Mouse (Mus musculus): ENCODE data around the gene Fgf4. TPM values are rescaled to one million over a fixed set of nuclear protein-coding genes. Genes with fewer than 3 reads are reported as not detected.
A peak's percentile ranks its signal among the peaks of the same experiment; 100 is the strongest.

Gene Fgf4
- polyA plus RNA-seq, 1 experiment, result not detected

GRCm38 (mm10) chr7:144914296-144914947, 67.3 kb downstream of the Fgf4 start:
- H3K4me1 ChIP-seq (ENCODE audit: control insufficient read depth, insufficient read depth, insufficient read length, low read length), result 0 out of 2 replicates have a peak, but pooled peaks cover 4% of the 10 kb centered on the region
- peak overlapping the region; percentile 88 for H3K4me3 ChIP-seq (ENCODE audit: insufficient read depth, low read depth, low read length)
- H3K27ac ChIP-seq (replicated peaks; ENCODE audit: low read depth, low read length), result peak overlapping the region; percentile 94

Other genes starting within 250 kb of the Fgf4 start
- 18.2 and 21.0 TPM in 2 replicates for gene Ano1, start 95.4 kb upstream of the Fgf4 start, polyA plus RNA-seq (2012; ENCODE audit: insufficient read depth, insufficient read length, missing spikeins)
- gene Fgf3, start 9.3 kb upstream of the Fgf4 start, polyA plus RNA-seq (2012; ENCODE audit: insufficient read depth, insufficient read length, missing spikeins), result not detected in 2 replicates
- gene Fgf15, start 49.2 kb downstream of the Fgf4 start, polyA plus RNA-seq (2012; ENCODE audit: insufficient read depth, insufficient read length, missing spikeins), result not detected in 2 replicates
- gene LTO1, start 67.7 kb downstream of the Fgf4 start, polyA plus RNA-seq (2012; ENCODE audit: insufficient read depth, insufficient read length, missing spikeins), result 20.4 and 20.7 TPM in 2 replicates
- gene Ccnd1, start 92.6 kb downstream of the Fgf4 start, polyA plus RNA-seq (2012; ENCODE audit: insufficient read depth, insufficient read length, missing spikeins), result 5.2 and 5.4 TPM in 2 replicates